Mouse (Mus musculus) gastrocnemius, postnatal 10 days (tissue): ENCODE results near the gene Gpr22. TPM values are rescaled to one million over a fixed set of nuclear protein-coding genes. Genes with fewer than 3 reads are reported as not detected.

Source experiments
- DNase-seq: peaks from one replicate; pipeline ENCODE4 v3.0.0; 2021; ENCODE audit warnings: mixed read lengths
- long read RNA-seq, 2 experiments: library from polyadenylated mRNA; stranded (forward); transcript quantifications; one replicate each; pipeline ENCODE4 v2.0.0; 2021
- total RNA-seq, 2 experiments: library from RNA; stranded (reverse); gene quantifications; 2 replicates each; pipeline ENCODE4 v1.2.3; 2021

Gene Gpr22
- not detected for total RNA-seq
- long read RNA-seq, experiment 1, result 0 reads
- long read RNA-seq, experiment 2, result 0 reads

GRCm38 (mm10) chr12:31713600-31713999 lies at the start of gene Gpr22:
TSS of gene Gpr22 (minus strand) at chr12:31713947.
- DNase-seq, result no peak

GRCm38 (mm10) chr12:31755885-31756755 lies 42.4 kb upstream of the Gpr22 start:
- DNase-seq, result no peak

DNA sequence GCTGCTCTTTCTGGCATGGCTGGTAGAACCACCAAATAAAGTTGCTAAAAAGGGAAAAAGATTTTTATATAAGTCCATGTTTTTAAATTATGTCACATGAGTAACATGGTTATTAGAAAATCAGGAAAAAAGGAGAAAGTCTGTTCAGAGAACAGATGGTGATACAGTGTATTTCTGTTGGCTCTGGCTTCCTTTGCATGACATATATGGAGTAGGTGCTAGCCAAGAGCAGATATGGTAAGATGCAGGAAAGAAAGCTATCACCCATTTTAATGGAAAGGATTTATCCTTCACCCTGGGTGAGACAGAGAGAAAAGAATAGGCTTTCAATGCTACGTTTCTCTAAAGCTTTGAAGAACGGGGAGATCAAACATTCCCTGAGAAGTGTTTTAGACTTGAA lies 40.7 kb upstream of the Gpr22 start:
- DNase-seq, result no peak

- DNase-seq, result no peak
Observed at GRCm38 (mm10) chr12:31749846-31750245, 36.1 kb upstream of the Gpr22 start.

DNA sequence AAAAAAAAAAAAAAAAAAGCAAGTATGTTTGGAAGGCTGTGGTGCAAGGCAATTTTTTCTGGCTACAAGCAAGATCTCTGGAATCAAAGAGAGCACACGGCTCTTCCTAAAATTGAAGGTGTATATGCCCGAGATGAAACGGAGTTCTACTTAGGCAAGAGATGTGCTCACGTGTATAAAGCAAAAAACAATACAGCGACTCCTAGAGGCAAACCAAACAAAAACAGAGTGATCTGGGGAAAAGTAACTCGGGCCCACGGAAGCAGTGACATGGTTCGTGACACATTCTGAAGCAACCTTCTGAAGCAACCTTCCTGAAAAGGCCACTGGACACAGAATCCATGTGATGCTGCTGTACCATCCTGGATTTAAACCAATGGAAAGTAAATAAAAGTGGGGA lies 33.6 kb upstream of the Gpr22 start:
- DNase-seq, result no peak

- no peak for DNase-seq
Observed at GRCm38 (mm10) chr12:31734616-31735015, 20.9 kb upstream of the Gpr22 start.

DNA sequence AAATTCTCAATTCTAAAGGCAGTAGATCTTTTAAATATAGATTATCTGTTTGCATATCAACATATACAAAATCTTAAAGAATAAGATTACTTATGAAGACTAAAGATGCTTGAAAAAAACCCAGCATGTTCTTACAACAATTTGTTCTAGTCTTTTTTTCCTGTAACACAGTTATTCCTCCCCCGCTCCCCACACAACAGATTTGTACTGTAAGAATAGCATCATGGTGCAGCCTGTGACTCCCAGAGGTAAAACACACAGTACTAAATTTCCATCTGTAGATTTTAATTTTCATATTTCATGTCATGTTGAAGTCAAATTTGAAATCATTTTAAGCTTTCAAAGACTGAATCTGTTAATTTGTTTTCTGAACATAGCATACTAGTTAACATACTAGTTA lies 16.4 kb upstream of the Gpr22 start:
- DNase-seq, result no peak

GRCm38 (mm10) chr12:31726707-31727106 lies 13.0 kb upstream of the Gpr22 start:
- no peak for DNase-seq

DNA sequence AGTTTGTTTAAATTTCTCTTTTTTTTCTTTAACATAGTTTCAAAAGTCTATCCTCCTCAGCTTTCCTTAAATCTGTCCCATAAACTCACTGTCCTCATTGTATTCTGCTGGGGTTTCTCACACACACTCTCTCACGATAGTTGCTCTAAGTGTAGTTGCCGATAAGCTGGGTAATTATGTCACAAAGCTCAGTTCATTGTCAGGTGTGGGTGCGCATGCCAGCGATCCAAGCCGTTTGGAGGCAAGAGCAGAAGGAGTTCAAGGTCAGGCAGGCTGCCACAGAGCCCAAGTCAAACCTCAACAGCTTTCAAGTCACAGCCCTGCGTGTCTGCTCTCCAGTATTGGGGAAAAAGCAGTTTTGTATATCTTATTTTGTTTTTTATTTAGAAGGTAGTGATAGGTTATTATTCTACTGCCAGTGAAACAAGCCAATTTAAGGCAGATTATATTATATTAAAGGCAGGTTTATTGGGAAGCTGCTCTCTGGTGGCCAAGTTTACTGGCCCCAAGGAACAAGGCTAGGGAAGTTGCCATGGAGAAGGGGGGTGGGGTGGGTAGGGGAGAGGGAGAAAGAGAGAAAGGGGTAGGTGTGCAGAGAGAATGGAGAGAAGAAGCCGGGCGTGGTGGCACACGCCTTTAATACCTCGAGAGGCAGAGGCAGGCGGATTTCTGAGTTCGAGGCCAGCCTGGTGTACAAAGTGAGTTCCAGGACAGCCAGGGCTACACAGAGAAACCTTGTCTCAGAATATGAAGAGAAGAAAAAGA lies 11.9 kb upstream of the Gpr22 start:
- DNase-seq, result no peak

GRCm38 (mm10) chr12:31724576-31724975 lies 10.8 kb upstream of the Gpr22 start:
- DNase-seq, result no peak

DNA sequence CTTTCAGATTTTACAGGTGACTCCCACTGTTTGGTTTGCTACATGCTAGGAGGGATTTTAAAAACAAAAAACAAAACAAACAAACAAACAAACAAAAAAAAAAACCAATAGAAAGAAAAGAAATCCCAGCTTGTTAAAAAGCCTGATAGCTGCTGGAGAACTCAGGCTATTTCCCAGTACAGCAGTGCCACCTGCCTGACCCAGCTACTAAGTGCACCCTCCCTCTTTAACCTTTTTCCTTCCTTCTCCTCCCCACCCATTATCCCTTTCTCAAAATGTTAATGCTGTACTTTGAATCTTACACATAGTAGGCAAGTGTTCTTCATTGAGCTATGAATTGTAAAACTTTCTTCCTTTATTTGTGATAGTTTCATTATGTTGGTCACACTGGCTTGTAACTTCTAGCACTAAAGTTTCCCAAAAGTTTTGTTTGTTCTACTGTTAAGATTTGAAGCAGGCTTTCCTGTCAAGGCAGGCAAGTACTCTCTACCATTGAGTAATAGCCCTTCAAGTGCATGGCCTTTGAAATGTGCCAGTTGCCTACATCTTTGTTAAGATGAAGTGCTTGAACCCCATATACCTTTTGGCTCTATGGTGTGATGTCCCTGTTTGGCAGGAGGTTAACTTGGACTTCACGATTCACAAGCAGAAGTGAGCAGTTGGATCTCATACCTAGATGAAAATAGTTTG lies 6.0 kb upstream of the Gpr22 start:
- no peak for DNase-seq

DNA sequence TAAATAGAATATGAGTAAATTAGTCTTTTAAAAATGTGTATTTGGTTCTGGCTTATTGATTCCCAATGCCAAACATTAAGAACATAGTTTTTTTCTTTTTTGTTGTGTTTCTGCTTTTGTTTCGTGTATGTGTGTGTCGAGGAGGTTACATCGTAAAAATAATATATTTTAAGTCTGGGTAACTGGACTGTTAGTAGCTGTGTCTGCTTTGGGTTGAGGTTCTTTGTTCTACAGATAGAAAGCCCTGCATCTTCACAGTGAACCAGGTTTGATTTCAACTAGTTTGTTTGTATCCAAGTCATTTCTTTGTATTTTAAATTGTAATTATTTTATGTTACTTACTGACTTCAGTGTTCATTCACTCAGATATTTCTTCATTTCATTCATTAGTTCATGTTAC lies 323 bp upstream of the Gpr22 start:
- DNase-seq, result no peak

GRCm38 (mm10) chr12:31712727-31713126 lies 1.0 kb downstream of the Gpr22 start:
- no peak for DNase-seq

- DNase-seq, result no peak
Observed at GRCm38 (mm10) chr12:31712233-31712632, 1.5 kb downstream of the Gpr22 start.

DNA sequence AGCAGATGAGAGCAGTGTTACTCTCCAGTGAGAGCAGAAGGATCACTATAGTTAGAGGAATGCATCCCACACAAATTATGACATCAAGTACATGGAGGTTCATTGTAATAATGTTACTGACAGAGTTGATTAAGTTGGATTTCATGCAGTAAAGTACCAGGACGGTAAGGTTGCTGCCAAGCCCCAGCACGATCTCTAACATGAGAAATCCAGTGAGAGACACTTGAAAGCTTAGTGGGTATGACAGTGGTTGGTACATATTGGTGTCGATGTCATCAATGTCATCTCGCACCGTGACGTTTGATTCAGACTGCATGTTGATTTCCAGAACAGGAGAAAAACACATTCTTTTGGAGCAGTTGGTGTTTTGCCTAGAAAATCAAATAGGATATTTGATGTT lies 4.1 kb downstream of the Gpr22 start:
- no peak for DNase-seq

- DNase-seq, result no peak
Observed at GRCm38 (mm10) chr12:31707531-31707930, 6.2 kb downstream of the Gpr22 start.

DNA sequence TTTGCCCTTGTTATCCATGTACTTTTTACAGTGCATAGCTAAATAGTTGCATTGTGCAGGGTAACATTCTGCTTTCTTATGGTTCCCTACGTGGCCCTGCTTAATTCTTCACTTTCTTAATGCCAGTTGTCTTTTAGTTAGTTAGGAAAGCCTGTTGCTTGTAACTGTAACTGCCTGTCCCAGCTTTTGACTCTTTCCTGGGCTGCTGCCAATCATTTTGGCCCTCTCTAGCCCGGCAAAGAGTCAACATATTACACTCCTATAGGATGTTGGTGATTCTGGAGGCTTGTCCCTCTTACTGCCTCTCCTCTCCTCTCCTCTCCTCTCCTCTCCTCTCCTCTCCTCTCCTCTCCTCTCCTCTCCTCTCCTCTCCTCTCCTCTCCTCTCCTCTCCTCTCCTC lies 7.6 kb downstream of the Gpr22 start:
- DNase-seq, result no peak

- no peak for DNase-seq
Observed at GRCm38 (mm10) chr12:31703904-31704303, 9.8 kb downstream of the Gpr22 start.

DNA sequence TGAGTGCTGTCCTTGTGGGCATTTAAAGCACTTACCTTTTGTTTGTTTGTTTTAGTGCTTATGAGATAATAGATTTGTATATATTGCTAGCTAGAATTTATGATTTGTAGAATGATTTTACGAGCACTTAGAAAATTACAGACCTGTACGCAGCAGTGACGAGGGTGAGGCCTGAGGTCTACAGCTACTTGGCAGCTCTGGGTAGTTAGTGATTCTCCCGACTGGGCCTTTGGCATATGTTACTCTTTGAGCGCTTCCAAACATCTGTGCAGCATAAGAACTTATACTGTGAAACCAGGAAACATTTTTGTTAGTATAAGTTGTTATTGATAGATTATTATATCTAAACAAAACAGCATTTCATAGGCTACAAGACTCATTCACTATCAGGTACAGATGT lies 12.3 kb downstream of the Gpr22 start:
- DNase-seq, result no peak

DNA sequence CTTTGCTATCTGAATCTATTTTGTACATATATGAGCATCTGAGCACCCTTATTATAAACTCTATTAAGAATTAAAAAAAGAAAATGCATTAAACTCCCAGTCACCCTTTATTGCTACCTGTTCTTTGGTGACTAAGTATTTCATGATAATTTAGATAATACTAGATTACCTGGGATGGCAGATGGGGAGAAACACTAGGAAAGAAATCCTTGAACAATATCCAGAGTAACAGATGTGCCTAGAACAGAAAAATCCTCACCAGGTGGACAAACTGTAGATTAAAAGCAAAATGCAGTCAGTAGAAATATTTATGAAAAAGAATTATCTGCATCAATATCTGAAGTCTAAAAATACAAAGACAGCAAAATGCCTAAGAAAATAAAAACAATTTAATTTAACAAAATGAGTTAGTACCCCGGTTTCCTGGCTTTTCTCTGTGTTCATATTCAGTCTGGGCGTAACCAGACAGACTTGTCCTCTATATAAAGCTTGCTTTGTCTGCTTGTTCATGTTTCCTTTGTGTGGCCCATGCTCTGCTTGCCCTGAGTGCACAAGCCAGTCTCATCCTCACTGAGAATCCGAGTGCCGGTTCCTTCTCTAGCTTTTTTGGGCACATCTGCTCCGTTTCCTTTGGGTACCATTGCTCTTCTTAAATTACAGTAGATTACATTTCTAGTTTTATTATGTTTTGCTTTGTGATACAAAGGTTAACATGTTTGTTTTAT lies 13.0 kb downstream of the Gpr22 start:
- DNase-seq, result no peak

- no peak for DNase-seq
Observed at GRCm38 (mm10) chr12:31693278-31693677, 20.5 kb downstream of the Gpr22 start.

DNA sequence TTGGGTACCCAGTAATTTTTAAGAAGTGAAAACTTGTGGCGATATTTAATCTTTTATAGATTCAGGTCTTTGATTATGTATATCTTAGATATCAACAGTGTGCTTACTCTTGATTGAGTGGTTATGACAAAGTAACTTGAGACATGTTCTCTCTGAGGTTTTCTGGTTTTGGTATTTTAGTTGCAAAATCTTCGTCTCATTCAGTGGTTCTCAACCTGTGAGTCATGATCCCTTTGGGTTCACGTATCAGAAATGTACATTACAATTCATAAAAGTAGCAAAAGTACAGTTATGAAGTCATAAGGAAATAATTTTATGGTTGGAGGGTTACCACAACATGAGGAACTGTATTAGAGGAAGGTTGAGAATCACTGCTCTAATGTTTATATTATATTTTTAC lies 27.1 kb downstream of the Gpr22 start:
- no peak for DNase-seq
